Mouse (Mus musculus) forebrain, embryonic 16.5 days (tissue): ENCODE results near the gene Slc25a10. TPM values are rescaled to one million over a fixed set of nuclear protein-coding genes. Genes with fewer than 3 reads are reported as not detected.

ENCODE experiments used
- ATAC-seq: fragments of 200-750 bp; cut with Nextera tagmentation; 2 replicates; pipeline ENCODE4 v1.8.0; 2017; ENCODE audit warnings: mild to moderate bottlenecking, moderate library complexity
- H3K27ac ChIP-seq: fragments of 300-500 bp; sonication (generic); 2 replicates; pipeline ENCODE4 v1.5.1; 2014; ENCODE audit warnings: low read length, control low read depth
- H3K27me3 ChIP-seq: fragments of 300-500 bp; sonication (generic); replicated peaks from 2 replicates; pipeline ENCODE4 v1.6.1; 2014; ENCODE audit warnings: low read length; ENCODE audit not compliant: control insufficient read depth, insufficient read depth
- H3K36me3 ChIP-seq: fragments of 300-500 bp; sonication (generic); 2 replicates; pipeline ENCODE4 v1.6.1; 2014; ENCODE audit not compliant: control insufficient read depth, insufficient read depth
- H3K4me1 ChIP-seq: fragments of 300-500 bp; sonication (generic); replicated peaks from 2 replicates; pipeline ENCODE4 v1.6.1; 2014; ENCODE audit warnings: low read length; ENCODE audit not compliant: control insufficient read depth, insufficient read depth
- H3K4me2 ChIP-seq: fragments of 300-500 bp; sonication (generic); 2 replicates; pipeline ENCODE4 v1.6.1; 2014; ENCODE audit warnings: mild to moderate bottlenecking, low read length, control low read depth
- H3K4me3 ChIP-seq: fragments of 300-500 bp; sonication (generic); replicated peaks from 2 replicates; pipeline ENCODE4 v1.5.1; 2014; ENCODE audit warnings: mild to moderate bottlenecking, low read length, control low read depth
- H3K9ac ChIP-seq: fragments of 300-500 bp; sonication (generic); replicated peaks from 2 replicates; pipeline ENCODE4 v1.6.1; 2014; ENCODE audit warnings: low read depth, low read length, control low read depth
- H3K9me3 ChIP-seq: fragments of 300-500 bp; sonication (generic); 2 replicates; pipeline ENCODE4 v1.6.1; 2016; ENCODE audit warnings: low read length; ENCODE audit not compliant: control insufficient read depth
- WGBS: fragments of 180-500 bp; shearing (Covaris S2); extraction: QIAGEN DNeasy Blood & Tissue Kit; methylation state at CpG from one replicate; pipeline ENCODE4 v1.1.7; 2014; 5-methylcytosine and 5-hydroxymethylcytosine counted together
- polyA plus RNA-seq: library from polyadenylated mRNA; unstranded; fragments of >200 nt; fragmentation: Nextera tagmentation; extraction: Ambion mirVana; gene quantifications from 2 replicates; pipeline ENCODE4 v1.2.1, GENCODE M21; 2015

The Slc25a10 gene
- polyA plus RNA-seq, 1 experiment from 2014 or later: 26.5 TPM

DNA sequence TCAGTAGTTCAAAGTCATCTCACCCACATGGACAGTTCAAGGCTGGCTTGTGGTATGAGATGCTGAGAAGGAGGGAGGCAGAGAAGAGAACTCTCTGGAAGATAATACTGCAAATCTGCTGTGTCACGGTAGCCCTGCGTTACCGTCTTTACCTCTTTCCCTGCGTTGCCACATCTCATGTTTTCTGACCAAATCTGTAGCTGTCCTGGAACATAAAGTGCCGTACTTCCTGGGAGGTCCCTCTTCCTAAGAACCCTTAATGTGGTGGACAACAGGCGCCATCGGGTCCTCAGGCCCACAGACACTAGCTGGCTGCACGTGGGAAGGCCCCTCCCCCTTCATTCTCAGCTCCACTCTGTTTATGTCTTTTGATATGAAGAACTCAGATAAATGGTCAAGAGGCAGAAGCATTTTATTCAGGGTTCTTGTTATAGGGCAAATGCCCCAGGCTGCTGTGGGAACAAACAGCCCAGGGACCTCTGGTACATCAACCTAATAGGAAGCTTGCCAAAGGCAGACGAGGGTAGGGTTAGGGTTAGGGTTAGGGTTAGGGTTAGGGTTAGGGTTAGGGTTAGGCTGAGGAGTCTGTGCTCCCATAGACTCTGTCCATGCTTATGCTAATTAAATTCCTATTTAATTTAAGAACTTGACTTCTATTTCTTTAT is 36.2 kb downstream of the Slc25a10 start:
- no peak overlapping the region for H3K9ac ChIP-seq
- no peak overlapping the region for H3K4me2 ChIP-seq
- 82% methylated on average over 9 of the region's 9 CpGs for WGBS
- H3K36me3 ChIP-seq: no peaks in the 10 kb centered on the region
- H3K9me3 ChIP-seq: no peaks in the 10 kb centered on the region
- peaks cover 9% of the 10 kb centered on the region for H3K4me1 ChIP-seq
- no peak overlapping the region for H3K4me3 ChIP-seq
- H3K27me3 ChIP-seq: peaks cover 44% of the 10 kb centered on the region
- no peak overlapping the region for H3K27ac ChIP-seq
- ATAC-seq: no peak

DNA sequence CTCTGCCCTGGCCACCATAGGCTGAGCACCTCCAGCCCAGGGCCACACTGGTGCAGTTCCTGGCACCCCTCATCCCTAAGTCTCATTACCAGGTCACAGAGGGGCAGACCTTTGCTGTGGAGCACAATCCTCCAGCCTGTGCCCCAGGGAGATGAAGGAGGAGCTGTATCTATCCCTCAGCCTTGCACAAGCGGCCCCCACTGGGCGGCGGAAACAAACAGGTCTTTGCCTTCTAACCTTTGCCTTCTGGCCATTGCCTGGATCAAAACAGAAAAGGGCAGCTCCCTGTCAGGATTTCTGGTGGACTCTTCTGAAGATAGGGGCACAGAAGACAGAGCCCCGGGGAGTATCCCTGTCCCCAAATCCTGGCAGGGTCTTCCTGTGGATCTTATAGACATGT is 37.3 kb downstream of the Slc25a10 start:
- no peak overlapping the region for H3K4me2 ChIP-seq
- H3K27ac ChIP-seq: no peak overlapping the region
- peaks cover 49% of the 10 kb centered on the region for H3K27me3 ChIP-seq
- 59% methylated on average over 4 of the region's 4 CpGs for WGBS
- peaks cover 9% of the 10 kb centered on the region for H3K4me1 ChIP-seq
- no peak for ATAC-seq
- no peak overlapping the region for H3K9ac ChIP-seq
- H3K9me3 ChIP-seq: no peaks in the 10 kb centered on the region
- H3K4me3 ChIP-seq: no peak overlapping the region
- no peaks in the 10 kb centered on the region for H3K36me3 ChIP-seq

DNA sequence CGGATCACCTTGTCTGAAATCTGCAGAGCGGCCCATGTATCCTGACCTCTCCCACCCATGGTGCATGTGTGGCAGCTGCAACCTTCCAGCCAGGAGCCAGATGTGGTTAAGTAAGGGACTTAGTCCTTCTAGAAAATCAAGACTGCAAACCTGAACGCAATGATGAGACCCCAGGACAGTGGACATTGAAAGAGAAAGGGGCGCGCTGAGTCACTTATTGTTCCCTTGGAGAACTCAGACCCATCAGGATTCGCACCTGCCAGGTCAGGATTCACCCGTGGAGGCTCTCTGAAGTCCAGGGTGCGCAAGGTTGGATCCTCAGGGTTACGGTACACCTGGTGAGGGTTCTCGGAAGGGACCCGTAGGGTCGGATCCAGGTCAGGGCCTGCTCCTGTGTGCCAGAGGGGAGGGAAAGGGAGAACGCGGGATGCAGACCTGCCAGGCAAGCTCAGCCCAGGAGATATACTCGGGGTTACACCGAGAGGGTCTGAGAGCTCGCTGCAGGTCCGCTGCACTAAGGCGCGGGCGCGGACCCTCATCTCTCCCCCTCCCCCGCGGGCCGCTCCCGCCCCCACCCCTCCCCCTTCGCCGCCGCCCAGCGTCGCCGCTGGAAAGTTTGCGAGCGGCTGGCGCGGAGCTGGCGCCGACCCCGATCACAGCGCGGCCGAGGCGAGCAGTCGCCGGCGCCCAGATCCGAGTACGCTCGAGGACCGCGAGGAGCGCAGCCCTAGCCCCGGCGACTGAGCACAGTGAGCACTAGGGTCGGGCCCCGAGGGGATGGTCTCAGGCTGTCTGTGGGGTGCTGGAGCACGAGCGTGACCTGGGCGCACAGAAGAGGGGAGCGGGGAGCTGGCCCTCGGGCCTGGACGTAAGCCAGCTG is 38.7 kb downstream of the Slc25a10 start, which contains the start of gene Gcgr:
Gene Gcgr (plus strand): TSS at position 615 of the 880 bp plus-strand sequence.
- Histone ChIP-seq H3K4me1 (peaks cover 9% of the 10 kb centered on the region), H3K4me3 (peak within 1 kb of the TSS; percentile 36), H3K9me3 (no peaks in the 10 kb centered on the region), H3K4me2 (peak within 1 kb of the TSS; percentile 55), H3K27ac (no peak within 1 kb of the TSS), H3K27me3 (peaks cover 49% of the 10 kb centered on the region), H3K9ac (peak within 1 kb of the TSS; percentile 42), H3K36me3 (no peaks in the 10 kb centered on the region)
- WGBS: 7% methylated on average over 57 of the region's 62 CpGs
- no peak for ATAC-seq

DNA sequence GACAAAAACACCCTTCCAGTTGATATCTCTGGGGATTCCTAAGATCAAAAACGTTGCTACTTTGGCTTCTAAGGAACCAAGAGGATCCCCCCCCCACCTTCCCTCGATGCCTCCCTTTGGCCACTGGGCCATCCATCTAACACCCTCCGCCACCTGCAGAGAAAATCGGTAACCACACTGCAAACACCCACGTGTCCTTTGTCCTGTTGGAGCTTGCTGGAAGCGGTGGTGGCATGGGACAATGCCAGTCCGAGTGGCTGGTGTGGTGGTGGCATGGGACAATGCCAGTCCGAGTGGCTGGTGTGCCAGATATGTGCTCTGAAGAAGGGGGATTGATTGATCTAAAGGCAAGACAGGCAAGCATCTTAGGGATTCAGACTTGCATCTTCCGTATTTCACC is 40.0 kb downstream of the Slc25a10 start:
- Histone ChIP-seq H3K27ac (no peak overlapping the region), H3K4me2 (no peak overlapping the region), H3K36me3 (no peaks in the 10 kb centered on the region), H3K27me3 (peaks cover 49% of the 10 kb centered on the region), H3K9me3 (no peaks in the 10 kb centered on the region), H3K4me1 (peaks cover 9% of the 10 kb centered on the region), H3K4me3 (no peak overlapping the region), H3K9ac (no peak overlapping the region)
- 31% methylated on average over 9 of the region's 9 CpGs for WGBS
- ATAC-seq: no peak

DNA sequence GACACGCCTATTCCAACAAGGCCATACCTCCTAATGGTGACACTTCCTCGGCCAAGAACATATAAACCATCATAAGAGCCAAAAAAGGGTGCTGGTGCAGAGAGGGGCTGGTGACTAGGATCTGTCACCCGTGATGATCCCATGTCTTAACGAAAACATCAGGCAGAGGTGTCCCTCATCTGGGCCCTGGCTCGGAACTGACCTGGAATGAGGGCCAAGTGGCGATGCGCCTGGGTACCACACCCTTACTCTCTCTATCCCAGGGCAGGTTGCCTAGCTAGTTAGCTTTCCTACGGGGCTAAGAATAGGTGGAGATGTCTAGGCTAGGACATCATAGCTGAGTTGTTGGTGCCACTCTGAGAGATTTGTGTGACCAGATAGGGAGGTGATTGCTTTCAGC is 42.5 kb downstream of the Slc25a10 start:
- Histone ChIP-seq H3K4me2 (no peak overlapping the region), H3K4me3 (no peak overlapping the region), H3K4me1 (peaks cover 10% of the 10 kb centered on the region), H3K27ac (no peak overlapping the region), H3K36me3 (no peaks in the 10 kb centered on the region), H3K9ac (no peak overlapping the region), H3K27me3 (peaks cover 38% of the 10 kb centered on the region), H3K9me3 (no peaks in the 10 kb centered on the region)
- no peak for ATAC-seq
- 86% methylated on average over 8 of the region's 8 CpGs for WGBS

DNA sequence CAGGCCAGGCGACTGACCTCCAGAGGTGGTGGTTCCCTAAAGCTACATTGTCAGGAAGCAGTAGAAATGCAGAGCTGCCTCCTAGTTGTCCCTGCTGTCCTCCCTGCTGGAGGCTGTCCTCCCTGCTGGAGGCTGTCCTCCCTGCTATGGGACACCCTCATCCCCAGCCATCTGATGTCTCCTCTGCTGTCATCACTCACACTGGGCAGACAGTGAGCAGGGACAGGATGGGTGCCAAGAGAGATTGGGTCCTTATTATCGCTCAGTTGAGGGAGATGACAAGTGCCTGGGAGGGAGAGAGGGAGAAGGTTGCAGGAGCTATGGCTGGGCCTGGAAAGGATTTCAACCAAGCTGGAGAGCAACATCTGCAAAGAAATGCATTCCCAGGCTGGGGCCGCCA is 43.5 kb downstream of the Slc25a10 start:
- no peak overlapping the region for H3K27ac ChIP-seq
- H3K4me2 ChIP-seq: no peak overlapping the region
- no peaks in the 10 kb centered on the region for H3K36me3 ChIP-seq
- H3K4me3 ChIP-seq: no peak overlapping the region
- peaks cover 14% of the 10 kb centered on the region for H3K4me1 ChIP-seq
- H3K27me3 ChIP-seq: peaks cover 28% of the 10 kb centered on the region
- whole genome bisulfite sequencing: 68% methylated on average over 3 of the region's 3 CpGs
- no peaks in the 10 kb centered on the region for H3K9me3 ChIP-seq
- H3K9ac ChIP-seq: no peak overlapping the region
- no peak for ATAC-seq

DNA sequence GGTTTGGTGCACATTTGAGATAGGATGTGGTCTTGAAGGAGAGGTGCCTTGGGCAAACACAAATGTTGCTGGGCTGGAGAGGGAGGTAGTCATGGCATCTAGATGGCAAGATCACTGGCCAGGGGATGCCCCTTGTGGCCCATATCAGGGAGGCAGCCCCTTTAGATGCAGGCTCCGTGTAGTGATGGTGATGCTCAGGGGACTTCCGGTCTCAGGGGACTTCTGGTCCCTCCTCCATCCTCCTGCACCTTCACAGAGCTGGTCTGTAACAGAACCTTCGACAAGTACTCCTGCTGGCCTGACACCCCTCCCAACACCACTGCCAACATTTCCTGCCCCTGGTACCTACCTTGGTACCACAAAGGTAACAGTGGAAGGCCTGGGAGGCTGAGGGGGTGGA is 44.2 kb downstream of the Slc25a10 start:
- Histone ChIP-seq H3K27me3 (peaks cover 22% of the 10 kb centered on the region), H3K9me3 (no peaks in the 10 kb centered on the region), H3K9ac (no peak overlapping the region), H3K36me3 (no peaks in the 10 kb centered on the region), H3K4me1 (peaks cover 7% of the 10 kb centered on the region), H3K4me2 (no peak overlapping the region), H3K4me3 (no peak overlapping the region), H3K27ac (no peak overlapping the region)
- no peak for ATAC-seq
- 80% methylated on average over 3 of the region's 3 CpGs for WGBS

DNA sequence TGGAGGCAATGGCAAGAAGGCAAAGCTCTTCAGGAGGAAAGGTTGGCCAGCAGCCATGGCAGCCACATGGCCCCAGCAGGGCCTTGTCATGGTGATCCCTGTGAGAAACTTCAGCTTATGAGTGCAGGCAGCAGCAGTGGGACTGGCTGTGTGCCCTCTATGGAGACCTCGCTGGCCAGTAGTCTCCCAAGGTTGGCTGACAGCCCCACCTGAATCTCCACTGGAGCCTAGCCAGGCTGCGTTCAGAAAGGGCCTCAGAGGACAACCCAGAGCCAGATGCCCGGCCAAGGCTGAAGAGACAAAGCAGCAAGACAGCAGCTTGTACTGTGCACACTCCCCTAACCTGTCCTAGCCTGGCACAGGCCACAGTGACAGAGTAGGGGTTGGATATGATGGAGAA is 46.8 kb downstream of the Slc25a10 start:
- peaks cover 7% of the 10 kb centered on the region; the same call in 1 of the 2 replicates for H3K36me3 ChIP-seq
- H3K9ac ChIP-seq: no peak overlapping the region
- WGBS: 58% methylated on average over 3 of the region's 3 CpGs
- no peak for ATAC-seq
- no peaks in the 10 kb centered on the region for H3K27me3 ChIP-seq
- H3K4me2 ChIP-seq: no peak overlapping the region
- H3K4me3 ChIP-seq: no peak overlapping the region
- peaks cover 5% of the 10 kb centered on the region for H3K4me1 ChIP-seq
- no peaks in the 10 kb centered on the region for H3K9me3 ChIP-seq
- H3K27ac ChIP-seq: no peak overlapping the region

DNA sequence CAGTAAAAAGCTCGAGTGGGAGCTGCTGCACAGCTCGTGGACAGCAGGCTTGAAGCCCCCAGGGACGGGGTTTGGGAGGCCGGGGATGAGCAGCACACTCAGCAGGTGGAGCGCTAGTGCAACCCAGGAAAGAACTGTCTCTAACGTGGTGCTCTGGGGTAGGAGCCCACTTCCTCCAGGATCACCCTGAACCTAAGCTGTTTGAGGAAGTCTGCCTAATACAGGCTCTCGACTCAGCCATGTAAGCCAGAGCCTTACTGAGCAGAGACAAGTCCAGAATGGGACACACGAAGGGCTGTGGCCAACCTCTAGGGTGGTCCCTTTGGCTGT is 47.3 kb downstream of the Slc25a10 start:
- Histone ChIP-seq H3K4me3 (no peak overlapping the region), H3K9me3 (no peaks in the 10 kb centered on the region), H3K36me3 (peaks cover 7% of the 10 kb centered on the region; the same call in 1 of the 2 replicates), H3K27me3 (no peaks in the 10 kb centered on the region), H3K4me1 (peaks cover 5% of the 10 kb centered on the region), H3K27ac (no peak overlapping the region), H3K9ac (no peak overlapping the region), H3K4me2 (no peak overlapping the region)
- 50% methylated on average over 8 of the region's 8 CpGs for WGBS
- no peak for ATAC-seq
